Mouse (Mus musculus): ENCODE data around the gene Minpp1. TPM values are rescaled to one million over a fixed set of nuclear protein-coding genes. Genes with fewer than 3 reads are reported as not detected.

Gene Minpp1
- polyA plus RNA-seq, 1 experiment, result 27.8 TPM

DNA sequence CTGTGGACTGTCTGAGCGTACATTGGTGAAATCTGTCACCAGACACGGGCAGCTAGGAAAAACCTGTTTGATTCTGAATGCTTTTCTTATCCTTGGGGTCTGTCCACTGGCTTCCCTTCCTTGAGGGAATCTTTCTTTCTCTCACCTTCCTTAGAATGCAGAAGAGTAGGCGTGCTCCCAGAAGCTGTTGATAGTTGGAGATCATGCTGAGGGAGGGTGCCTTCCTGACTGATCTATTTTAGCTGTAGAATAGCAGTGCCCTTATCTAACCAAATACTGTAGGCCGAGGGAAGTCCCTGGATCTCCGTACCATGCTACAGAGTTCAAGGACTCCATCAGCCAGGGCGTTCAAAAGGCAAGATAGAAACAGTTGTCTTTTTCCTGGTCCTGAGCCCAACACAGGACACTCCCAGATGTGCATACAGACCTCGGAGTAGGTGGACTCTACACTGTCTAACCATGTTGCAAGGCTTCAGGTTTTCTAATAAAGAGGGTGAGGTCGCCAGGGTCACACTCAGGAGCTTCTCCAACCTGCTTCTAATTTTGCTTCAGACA, 37.3 kb downstream of the Minpp1 start:
- 36% methylated on average over 8 of the region's 8 CpGs for WGBS
- no peak for DNase-seq (ENCODE audit: low read depth, low spot score)

- DNase-seq (ENCODE audit: low read depth, low spot score), result no peak
- WGBS, result 35% methylated on average over 14 of the region's 14 CpGs
Observed at GRCm38 (mm10) chr19:32523769-32524515, 38.4 kb downstream of the Minpp1 start.

- no peak for DNase-seq (ENCODE audit: low read depth, low spot score)
- WGBS, result 58% methylated on average over 3 of the region's 3 CpGs
Observed at GRCm38 (mm10) chr19:32524516-32524860, 38.9 kb downstream of the Minpp1 start.

DNA sequence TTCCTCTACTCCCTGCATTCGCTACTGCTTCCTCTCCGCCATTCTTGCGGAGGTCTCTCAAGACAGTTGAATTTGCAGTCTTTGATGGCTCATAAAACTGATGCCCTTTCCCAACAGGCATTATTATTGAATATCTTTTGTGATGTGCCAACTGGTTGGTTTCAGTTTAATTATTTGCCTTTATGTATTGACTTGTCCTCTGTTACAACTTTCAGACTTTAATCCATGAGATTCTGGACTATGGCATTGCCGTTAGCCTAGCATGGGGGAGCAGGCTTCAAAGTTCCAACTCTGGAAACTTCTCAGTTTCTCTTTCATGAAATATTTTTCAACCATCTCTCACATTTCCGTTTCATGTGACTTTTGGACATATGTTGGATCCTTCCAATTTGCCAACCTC, 41.6 kb downstream of the Minpp1 start:
- WGBS, result 91% methylated on average over 5 of the region's 5 CpGs
- DNase-seq (ENCODE audit: low read depth, low spot score), result no peak

GRCm38 (mm10) chr19:32528723-32529122, 43.2 kb downstream of the Minpp1 start:
- WGBS, result 27% methylated on average over 3 of the region's 3 CpGs
- no peak for DNase-seq (ENCODE audit: low read depth, low spot score)

GRCm38 (mm10) chr19:32529252-32529942, 43.8 kb downstream of the Minpp1 start:
- no peak for DNase-seq (ENCODE audit: low read depth, low spot score)
- WGBS, result 80% methylated on average over 11 of the region's 11 CpGs

DNA sequence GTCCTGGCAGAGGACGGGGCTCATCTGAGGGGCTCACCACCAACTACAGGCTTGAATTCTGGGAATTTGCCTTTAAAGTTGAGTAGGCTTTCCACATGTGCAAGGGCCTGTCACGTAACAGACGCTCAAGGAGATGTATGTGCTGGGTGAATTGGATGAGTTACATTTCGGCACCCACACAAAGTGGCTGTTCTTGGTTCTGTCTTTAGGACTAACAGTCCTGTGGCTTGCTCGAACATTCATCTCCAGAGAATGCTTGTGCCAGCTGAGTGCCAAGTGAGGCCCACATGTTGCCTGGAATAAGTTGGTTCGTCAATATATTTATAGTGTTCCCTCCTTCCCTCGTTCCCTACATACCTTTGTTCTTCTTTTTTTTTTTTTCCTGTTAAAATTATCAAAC, 44.7 kb downstream of the Minpp1 start:
- 86% methylated on average over 7 of the region's 7 CpGs for WGBS
- DNase-seq (ENCODE audit: low read depth, low spot score), result no peak

- no peak for DNase-seq (ENCODE audit: low read depth, low spot score)
- 53% methylated on average over 3 of the region's 3 CpGs for WGBS
Observed at GRCm38 (mm10) chr19:32532331-32532730, 46.8 kb downstream of the Minpp1 start.

DNA sequence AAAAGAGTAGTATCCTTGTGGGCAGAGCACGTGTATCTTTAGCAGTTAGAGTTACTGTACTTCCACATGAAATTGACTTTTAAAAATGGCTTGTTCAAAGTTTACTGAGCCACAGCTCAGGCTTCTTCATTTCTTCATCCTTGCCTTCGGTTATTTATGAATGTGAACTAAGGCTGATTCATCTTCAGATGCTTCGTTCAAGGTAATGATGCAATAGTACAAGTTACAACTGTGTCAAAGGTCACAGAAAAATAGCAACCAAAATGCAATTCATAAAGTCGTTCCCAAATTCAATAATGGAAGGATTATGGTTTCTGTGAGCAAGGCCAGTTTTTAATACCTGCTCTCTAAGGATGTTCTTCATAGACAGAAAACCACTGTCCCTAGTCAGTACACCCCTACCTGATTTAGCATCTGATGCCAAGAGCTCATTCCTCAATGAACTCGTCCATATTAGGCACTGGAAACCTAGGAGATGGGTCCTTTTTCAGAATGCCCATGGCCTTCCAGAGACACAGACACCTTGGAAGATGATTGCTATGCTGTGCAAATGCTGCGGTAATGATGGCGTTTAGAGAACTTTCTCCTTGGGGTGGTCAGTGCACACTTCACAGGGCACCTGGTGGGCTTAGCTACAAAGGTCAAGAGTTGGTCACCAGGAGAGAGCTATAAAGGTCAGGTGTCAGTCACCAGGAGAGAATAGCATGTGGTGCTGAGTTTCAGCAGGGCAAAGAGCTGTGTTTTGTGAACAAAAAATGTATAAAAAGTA, 47.4 kb downstream of the Minpp1 start:
- 56% methylated on average over 7 of the region's 7 CpGs for WGBS
- DNase-seq (ENCODE audit: low read depth, low spot score), result no peak

GRCm38 (mm10) chr19:32534887-32535286, 49.3 kb downstream of the Minpp1 start:
- DNase-seq (ENCODE audit: low read depth, low spot score), result no peak

- DNase-seq (ENCODE audit: low read depth, low spot score), result no peak
- WGBS, result 83% methylated on average over 9 of the region's 9 CpGs
Observed at GRCm38 (mm10) chr19:32542784-32543490, 57.4 kb downstream of the Minpp1 start.

GRCm38 (mm10) chr19:32547396-32547795, 61.8 kb downstream of the Minpp1 start:
- WGBS, result 30% methylated on average over 3 of the region's 3 CpGs
- DNase-seq (ENCODE audit: low read depth, low spot score), result no peak

DNA sequence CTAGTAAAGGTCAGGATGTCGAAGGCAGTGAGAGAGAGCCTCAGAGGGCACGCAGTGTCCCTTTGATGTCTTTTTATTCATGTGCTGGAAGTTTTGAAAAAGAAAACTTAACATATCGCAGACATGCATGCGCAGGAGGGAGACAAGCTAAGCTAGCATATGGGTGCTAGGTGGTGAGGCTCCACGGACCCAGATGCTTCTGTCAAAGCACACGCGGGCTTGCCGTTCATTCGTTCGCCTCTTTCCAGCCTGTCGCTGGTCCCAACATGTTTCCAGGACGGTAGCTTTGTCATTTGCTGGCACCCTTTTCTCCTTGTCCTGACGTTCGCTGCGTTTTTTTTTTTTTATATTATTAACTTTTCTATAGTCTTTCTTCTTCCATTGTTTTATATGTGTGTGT, 62.6 kb downstream of the Minpp1 start:
- no peak for DNase-seq (ENCODE audit: low read depth, low spot score)
- WGBS, result 92% methylated on average over 15 of the region's 15 CpGs

GRCm38 (mm10) chr19:32550446-32550845, 64.9 kb downstream of the Minpp1 start:
- 40% methylated on average over 5 of the region's 5 CpGs for WGBS
- DNase-seq (ENCODE audit: low read depth, low spot score), result no peak

GRCm38 (mm10) chr19:32551442-32551841, 65.9 kb downstream of the Minpp1 start:
- no peak for DNase-seq (ENCODE audit: low read depth, low spot score)
- WGBS, result 26% methylated on average over 3 of the region's 3 CpGs

GRCm38 (mm10) chr19:32552106-32552505, 66.5 kb downstream of the Minpp1 start:
- no peak for DNase-seq (ENCODE audit: low read depth, low spot score)
- 59% methylated on average over 1 of the region's 1 CpGs for WGBS

GRCm38 (mm10) chr19:32553310-32553709, 67.7 kb downstream of the Minpp1 start:
- 80% methylated on average over 3 of the region's 3 CpGs for WGBS
- DNase-seq (ENCODE audit: low read depth, low spot score), result no peak

GRCm38 (mm10) chr19:32555257-32555656, 69.7 kb downstream of the Minpp1 start:
- 56% methylated on average over 3 of the region's 3 CpGs for WGBS
- DNase-seq (ENCODE audit: low read depth, low spot score), result no peak
